Mouse (Mus musculus) spleen, adult 2 months (tissue): ENCODE measurements around the gene Nrm.

Experiments used
- CTCF ChIP-seq: fragments of 200-500 bp; IDR thresholded peaks from 2 replicates; pipeline ENCODE4 v1.5.1; 2011; ENCODE audit warnings: mild to moderate bottlenecking, inconsistent platforms; ENCODE audit not compliant: insufficient read depth, insufficient read length, insufficient replicate concordance; ENCODE audit errors: extremely low read depth
- POLR2A ChIP-seq: fragments of 200-500 bp; IDR thresholded peaks from 2 replicates; pipeline ENCODE4 v1.6.1; 2011; ENCODE audit warnings: low read depth, low read length, inconsistent platforms

DNA sequence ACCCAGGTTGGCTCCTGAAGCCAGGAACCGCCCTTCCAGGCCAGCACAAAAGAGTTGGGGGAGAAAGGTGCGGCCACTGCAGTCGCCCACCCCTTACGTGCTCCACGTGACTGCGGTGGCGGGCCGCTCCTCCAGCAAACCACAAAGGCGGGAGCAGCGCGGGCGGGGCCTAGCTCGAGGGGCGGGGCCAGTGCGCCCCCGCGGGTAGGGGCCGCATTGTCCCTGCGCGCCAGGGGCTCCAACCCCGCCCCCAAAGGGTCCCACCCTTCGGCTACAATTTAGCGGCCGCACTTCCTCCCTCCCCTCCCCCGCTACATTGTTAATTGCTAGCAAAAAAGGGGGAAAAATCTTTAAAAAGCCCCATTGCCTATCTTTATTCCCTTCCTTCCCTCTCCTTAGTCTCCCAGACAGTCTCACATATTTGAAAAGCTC lies 24.1 kb upstream of the Nrm start:
- no peak for TF ChIP-seq POLR2A
- TF ChIP-seq CTCF = no peak
